Mouse (Mus musculus): Measurements from ENCODE around the gene Tmc3. TPM values are rescaled to one million over a fixed set of nuclear protein-coding genes. Genes with fewer than 3 reads are reported as not detected.

The Tmc3 gene
- polyA plus RNA-seq, 1 experiment from 2014 or later: 0.94 TPM

- ATAC-seq (ENCODE audit: insufficient read depth, low FRiP score, low read depth): no peak
- no peak overlapping the region for H3K27ac ChIP-seq
- 96% methylated on average over 3 of the region's 3 CpGs for whole genome bisulfite sequencing
- H3K4me1 ChIP-seq: no peaks in the 10 kb centered on the region
- H3K4me3 ChIP-seq (replicated peaks): no peak overlapping the region
- H3K36me3 ChIP-seq: no peaks in the 10 kb centered on the region
- H3K27me3 ChIP-seq (replicated peaks): no peaks in the 10 kb centered on the region
- no peaks in the 10 kb centered on the region for H3K9me3 ChIP-seq
- no peak overlapping the region for H3K9ac ChIP-seq
- no peak overlapping the region for H3K4me2 ChIP-seq
Observed at GRCm38 (mm10) chr7:83661763-83662162, 77.0 kb downstream of the Tmc3 start.

GRCm38 (mm10) chr7:83662711-83663375 is 78.1 kb downstream of the Tmc3 start:
- H3K27me3 ChIP-seq (replicated peaks): no peaks in the 10 kb centered on the region
- no peaks in the 10 kb centered on the region for H3K36me3 ChIP-seq
- no peak overlapping the region for H3K9ac ChIP-seq
- ATAC-seq (ENCODE audit: insufficient read depth, low FRiP score, low read depth): no peak
- H3K4me1 ChIP-seq: no peaks in the 10 kb centered on the region
- no peak overlapping the region for H3K27ac ChIP-seq
- H3K4me3 ChIP-seq (replicated peaks): no peak overlapping the region
- H3K4me2 ChIP-seq: no peak overlapping the region
- H3K9me3 ChIP-seq: no peaks in the 10 kb centered on the region
- 83% methylated on average over 6 of the region's 6 CpGs for WGBS

GRCm38 (mm10) chr7:83666087-83666595 is 81.4 kb downstream of the Tmc3 start:
- no peaks in the 10 kb centered on the region for H3K4me1 ChIP-seq
- no peak overlapping the region for H3K9ac ChIP-seq
- H3K4me2 ChIP-seq: no peak overlapping the region
- no peak overlapping the region for H3K27ac ChIP-seq
- no peaks in the 10 kb centered on the region for H3K9me3 ChIP-seq
- 89% methylated on average over 4 of the region's 4 CpGs for WGBS
- no peak overlapping the region for H3K4me3 ChIP-seq (replicated peaks)
- no peak for ATAC-seq (ENCODE audit: insufficient read depth, low FRiP score, low read depth)
- no peaks in the 10 kb centered on the region for H3K27me3 ChIP-seq (replicated peaks)
- no peaks in the 10 kb centered on the region for H3K36me3 ChIP-seq

GRCm38 (mm10) chr7:83667936-83668645 is 83.4 kb downstream of the Tmc3 start:
- ATAC-seq (ENCODE audit: insufficient read depth, low FRiP score, low read depth): no peak
- Histone ChIP-seq H3K9me3 (no peaks in the 10 kb centered on the region), H3K4me3 (replicated peaks) (no peak overlapping the region), H3K9ac (no peak overlapping the region), H3K27ac (no peak overlapping the region), H3K4me2 (no peak overlapping the region), H3K27me3 (replicated peaks) (no peaks in the 10 kb centered on the region), H3K36me3 (no peaks in the 10 kb centered on the region), H3K4me1 (no peaks in the 10 kb centered on the region)
- WGBS: 69% methylated on average over 5 of the region's 5 CpGs

- H3K27me3 ChIP-seq (replicated peaks): no peaks in the 10 kb centered on the region
- no peak for ATAC-seq (ENCODE audit: insufficient read depth, low FRiP score, low read depth)
- H3K4me1 ChIP-seq: no peaks in the 10 kb centered on the region
- H3K4me2 ChIP-seq: no peak overlapping the region
- H3K36me3 ChIP-seq: no peaks in the 10 kb centered on the region
- no peak overlapping the region for H3K27ac ChIP-seq
- whole genome bisulfite sequencing: 13% methylated on average over 1 of the region's 1 CpGs
- no peaks in the 10 kb centered on the region for H3K9me3 ChIP-seq
- H3K9ac ChIP-seq: no peak overlapping the region
- H3K4me3 ChIP-seq (replicated peaks): no peak overlapping the region
Observed at GRCm38 (mm10) chr7:83668724-83669123, 84.0 kb downstream of the Tmc3 start.

- Histone ChIP-seq H3K9me3 (0 out of 2 replicates have a peak, but pooled peaks cover 3% of the 10 kb centered on the region), H3K9ac (no peak overlapping the region), H3K27ac (no peak overlapping the region), H3K27me3 (replicated peaks) (no peaks in the 10 kb centered on the region), H3K36me3 (no peaks in the 10 kb centered on the region), H3K4me1 (no peaks in the 10 kb centered on the region), H3K4me3 (replicated peaks) (no peak overlapping the region), H3K4me2 (no peak overlapping the region)
- 83% methylated on average over 6 of the region's 6 CpGs for WGBS
- no peak for ATAC-seq (ENCODE audit: insufficient read depth, low FRiP score, low read depth)
Observed at GRCm38 (mm10) chr7:83671573-83671972, 86.8 kb downstream of the Tmc3 start.

Other genes with a start within 250 kb of the Tmc3 start
- gene Stard5, start 47.0 kb downstream of the Tmc3 start, polyA plus RNA-seq (2015; fragmentation: Nextera tagmentation; extraction: Ambion mirVana): 25.8 and 29.8 TPM in 2 replicates
- gene Il16, start 160.8 kb downstream of the Tmc3 start, polyA plus RNA-seq (2015; fragmentation: Nextera tagmentation; extraction: Ambion mirVana): 5.5 and 5.7 TPM in 2 replicates
- 0.32 TPM in 1 of 2 replicates, not detected in the other for gene Cfap161, start 210.0 kb downstream of the Tmc3 start, polyA plus RNA-seq (2015; fragmentation: Nextera tagmentation; extraction: Ambion mirVana)